Mouse (Mus musculus) stomach, embryonic 14.5 days (tissue): ENCODE data around the gene Ndfip2. TPM values are rescaled to one million over a fixed set of nuclear protein-coding genes. Genes with fewer than 3 reads are reported as not detected.

ENCODE experiments used
- ATAC-seq: fragments of 200-750 bp; cut with Nextera tagmentation; 2 replicates; pipeline ENCODE4 v1.8.0; 2017; ENCODE audit warnings: low read depth, moderate TSS enrichment; ENCODE audit not compliant: insufficient number of reproducible peaks, insufficient read depth, low FRiP score
- H3K27ac ChIP-seq: fragments of 300-500 bp; sonication (generic); 2 replicates; pipeline ENCODE4 v1.5.1; 2014; ENCODE audit warnings: mild to moderate bottlenecking, low read length, moderate library complexity, mixed read lengths
- H3K27me3 ChIP-seq: fragments of 300-500 bp; sonication (generic); 2 replicates; pipeline ENCODE4 v1.6.1; 2014; ENCODE audit warnings: low read length, control low read depth, mixed read lengths; ENCODE audit not compliant: control insufficient read depth, insufficient read depth
- H3K36me3 ChIP-seq: fragments of 300-500 bp; sonication (generic); 2 replicates; pipeline ENCODE4 v1.6.1; 2014; ENCODE audit warnings: mild to moderate bottlenecking, control low read depth, low read length, moderate library complexity, mixed read lengths; ENCODE audit not compliant: control insufficient read depth, insufficient read depth
- H3K4me1 ChIP-seq: fragments of 300-500 bp; sonication (generic); 2 replicates; pipeline ENCODE4 v1.6.1; 2014; ENCODE audit warnings: low read length, control low read depth, mixed read lengths; ENCODE audit not compliant: control insufficient read depth, insufficient read depth
- H3K4me2 ChIP-seq: fragments of 300-500 bp; sonication (generic); replicated peaks from 2 replicates; pipeline ENCODE4 v1.6.1; 2014; ENCODE audit warnings: low read depth, low read length, control low read depth
- H3K4me3 ChIP-seq: fragments of 300-500 bp; sonication (generic); 2 replicates; pipeline ENCODE4 v1.5.1; 2014; ENCODE audit warnings: low read depth, low read length, control low read depth
- H3K9ac ChIP-seq: fragments of 300-500 bp; sonication (generic); replicated peaks from 2 replicates; pipeline ENCODE4 v1.6.1; 2014; ENCODE audit warnings: low read depth, mild to moderate bottlenecking, control low read depth, low read length, moderate library complexity, mixed read lengths
- H3K9me3 ChIP-seq: fragments of 300-500 bp; sonication (generic); 2 replicates; pipeline ENCODE4 v1.6.1; 2016; ENCODE audit warnings: low read depth, low read length, control low read depth; ENCODE audit not compliant: control insufficient read depth
- WGBS: fragments of 180-500 bp; shearing (Covaris S2); extraction: QIAGEN DNeasy Blood & Tissue Kit; methylation state at CpG from one replicate; pipeline ENCODE4 v1.1.7; 2014; 5-methylcytosine and 5-hydroxymethylcytosine counted together
- polyA plus RNA-seq: library from polyadenylated mRNA; unstranded; fragments of >200 nt; fragmentation: Nextera tagmentation; extraction: Ambion mirVana; gene quantifications from 2 replicates; pipeline ENCODE4 v1.2.1, GENCODE M21; 2014

The Ndfip2 gene
- polyA plus RNA-seq, 1 experiment from 2014 or later, result 71.2 TPM

- Histone ChIP-seq H3K27ac (no peak overlapping the region), H3K9me3 (no peaks in the 10 kb centered on the region), H3K4me2 (no peak overlapping the region), H3K36me3 (no peaks in the 10 kb centered on the region), H3K9ac (no peak overlapping the region), H3K4me3 (no peak overlapping the region), H3K4me1 (peaks cover 7% of the 10 kb centered on the region; the same call in 1 of the 2 replicates), H3K27me3 (no peaks in the 10 kb centered on the region)
- ATAC-seq, result no peak
- 37% methylated on average over 11 of the region's 11 CpGs for WGBS
Measured at GRCm38 (mm10) chr14:105354121-105354520, 95.7 kb downstream of the Ndfip2 start.

Other genes starting within 250 kb of the Ndfip2 start
- gene Rbm26, start 81.2 kb upstream of the Ndfip2 start, polyA plus RNA-seq, result 57.3 and 57.6 TPM in 2 replicates